Mouse (Mus musculus): ENCODE results near the gene Kdm1b. TPM values are rescaled to one million over a fixed set of nuclear protein-coding genes. Genes with fewer than 3 reads are reported as not detected.

Gene Kdm1b
- polyA plus RNA-seq (2015; fragmentation: Nextera tagmentation; extraction: Ambion mirVana), result 14.5 and 15.4 TPM in 2 replicates

GRCm38 (mm10) chr13:47043030-47043680 lies at the start of gene Kdm1b:
Kdm1b (plus strand) TSS chr13:47043499.
- H3K4me1 ChIP-seq (ENCODE audit: insufficient read depth, low read length), result peaks cover 14% of the 10 kb centered on the region
- no peaks in the 10 kb centered on the region for H3K36me3 ChIP-seq (ENCODE audit: insufficient read depth, low read length)
- WGBS, result under 1% methylated on average over 43 of the region's 48 CpGs
- peak within 1 kb of the TSS; percentile 73 for H3K27ac ChIP-seq (ENCODE audit: low read length)
- H3K4me2 ChIP-seq (replicated peaks; ENCODE audit: low read depth, low read length), result peak within 1 kb of the TSS; percentile 83
- ATAC-seq (ENCODE audit: low FRiP score, low TSS enrichment), result peak; percentile 97
- peak within 1 kb of the TSS; percentile 73 for H3K4me3 ChIP-seq (ENCODE audit: low read length)
- H3K9me3 ChIP-seq (ENCODE audit: low read length), result no peaks in the 10 kb centered on the region
- no peaks in the 10 kb centered on the region for H3K27me3 ChIP-seq (ENCODE audit: insufficient read depth, low read length)
- H3K9ac ChIP-seq (replicated peaks; ENCODE audit: low read length), result peak within 1 kb of the TSS; percentile 74

GRCm38 (mm10) chr13:46997355-46997754 lies 45.9 kb upstream of the Kdm1b start:
- Histone ChIP-seq H3K4me2 (replicated peaks; ENCODE audit: low read depth, low read length) (no peak overlapping the region), H3K4me3 (ENCODE audit: low read length) (no peak overlapping the region), H3K9ac (replicated peaks; ENCODE audit: low read length) (no peak overlapping the region), H3K27ac (ENCODE audit: low read length) (no peak overlapping the region), H3K4me1 (ENCODE audit: insufficient read depth, low read length) (peaks cover 5% of the 10 kb centered on the region; the same call in 1 of the 2 replicates), H3K27me3 (ENCODE audit: insufficient read depth, low read length) (no peaks in the 10 kb centered on the region), H3K36me3 (ENCODE audit: insufficient read depth, low read length) (no peaks in the 10 kb centered on the region), H3K9me3 (ENCODE audit: low read length) (no peaks in the 10 kb centered on the region)
- no peak for ATAC-seq (ENCODE audit: low FRiP score, low TSS enrichment)
- 61% methylated on average over 4 of the region's 4 CpGs for WGBS

DNA sequence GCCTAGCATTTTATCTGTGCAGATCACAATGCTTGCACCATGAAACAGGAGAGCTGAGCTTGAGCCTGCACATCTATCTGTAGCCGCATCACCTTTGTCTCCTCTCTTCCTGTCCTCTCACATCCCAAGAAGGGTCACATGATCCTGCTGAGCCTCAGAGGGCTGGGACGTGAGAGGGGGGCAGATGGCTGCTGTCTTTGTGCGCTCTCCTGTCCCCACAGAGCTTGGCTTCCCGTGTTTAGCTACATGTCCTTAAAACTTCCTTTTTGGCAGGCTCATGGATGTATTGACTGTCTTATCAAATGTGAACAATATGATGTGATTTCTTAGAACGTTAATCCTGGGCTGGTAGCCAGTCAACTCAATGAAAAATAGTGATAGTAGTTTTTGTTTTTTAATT lies 43.8 kb upstream of the Kdm1b start:
- WGBS, result 46% methylated on average over 5 of the region's 5 CpGs
- Histone ChIP-seq H3K4me3 (ENCODE audit: low read length) (no peak overlapping the region), H3K36me3 (ENCODE audit: insufficient read depth, low read length) (no peaks in the 10 kb centered on the region), H3K4me2 (replicated peaks; ENCODE audit: low read depth, low read length) (no peak overlapping the region), H3K9me3 (ENCODE audit: low read length) (peaks cover 4% of the 10 kb centered on the region; the same call in 1 of the 2 replicates), H3K9ac (replicated peaks; ENCODE audit: low read length) (no peak overlapping the region), H3K27me3 (ENCODE audit: insufficient read depth, low read length) (no peaks in the 10 kb centered on the region), H3K27ac (ENCODE audit: low read length) (no peak overlapping the region), H3K4me1 (ENCODE audit: insufficient read depth, low read length) (no peaks in the 10 kb centered on the region)
- ATAC-seq (ENCODE audit: low FRiP score, low TSS enrichment), result no peak

DNA sequence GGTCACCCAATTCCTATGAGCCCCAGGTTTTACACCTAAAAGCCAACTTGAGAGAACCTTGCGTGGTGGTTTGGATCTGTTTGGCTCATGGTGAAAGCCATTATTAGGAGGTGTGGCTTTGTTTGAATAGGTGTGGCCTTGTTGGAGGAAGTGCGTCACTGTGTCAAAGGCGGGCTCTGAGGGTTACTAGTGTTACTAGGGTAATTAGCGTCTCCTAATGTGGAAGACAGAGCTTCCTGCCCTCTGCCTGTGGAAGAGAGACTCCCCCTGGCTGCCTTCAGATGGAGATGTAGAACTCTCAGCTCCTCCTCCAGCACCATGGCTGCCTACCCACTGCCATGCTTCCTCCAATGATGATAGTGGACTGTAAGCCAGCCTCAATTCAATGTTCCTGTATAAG lies 41.7 kb upstream of the Kdm1b start:
- Histone ChIP-seq H3K27me3 (ENCODE audit: insufficient read depth, low read length) (no peaks in the 10 kb centered on the region), H3K9ac (replicated peaks; ENCODE audit: low read length) (no peak overlapping the region), H3K4me2 (replicated peaks; ENCODE audit: low read depth, low read length) (no peak overlapping the region), H3K36me3 (ENCODE audit: insufficient read depth, low read length) (no peaks in the 10 kb centered on the region), H3K9me3 (ENCODE audit: low read length) (peaks cover 5% of the 10 kb centered on the region; the same call in 1 of the 2 replicates), H3K27ac (ENCODE audit: low read length) (no peak overlapping the region), H3K4me1 (ENCODE audit: insufficient read depth, low read length) (no peaks in the 10 kb centered on the region), H3K4me3 (ENCODE audit: low read length) (no peak overlapping the region)
- no peak for ATAC-seq (ENCODE audit: low FRiP score, low TSS enrichment)
- WGBS, result 89% methylated on average over 4 of the region's 4 CpGs

- H3K36me3 ChIP-seq (ENCODE audit: insufficient read depth, low read length), result no peaks in the 10 kb centered on the region
- H3K27ac ChIP-seq (ENCODE audit: low read length), result no peak overlapping the region
- 62% methylated on average over 10 of the region's 10 CpGs for WGBS
- H3K27me3 ChIP-seq (ENCODE audit: insufficient read depth, low read length), result 0 out of 2 replicates have a peak, but pooled peaks cover 5% of the 10 kb centered on the region
- H3K4me3 ChIP-seq (ENCODE audit: low read length), result peak overlapping the region; percentile 61
- peak overlapping the region; percentile 96 for H3K4me2 ChIP-seq (replicated peaks; ENCODE audit: low read depth, low read length)
- H3K9me3 ChIP-seq (ENCODE audit: low read length), result peaks cover 26% of the 10 kb centered on the region
- no peak for ATAC-seq (ENCODE audit: low FRiP score, low TSS enrichment)
- peak overlapping the region; percentile 68; the same call in 1 of the 2 replicates for H3K9ac ChIP-seq (replicated peaks; ENCODE audit: low read length)
- H3K4me1 ChIP-seq (ENCODE audit: insufficient read depth, low read length), result 0 out of 2 replicates have a peak, but pooled peaks cover 8% of the 10 kb centered on the region
These were observed 29.6 kb upstream of the Kdm1b start for GRCm38 (mm10) chr13:47013740-47014139.

DNA sequence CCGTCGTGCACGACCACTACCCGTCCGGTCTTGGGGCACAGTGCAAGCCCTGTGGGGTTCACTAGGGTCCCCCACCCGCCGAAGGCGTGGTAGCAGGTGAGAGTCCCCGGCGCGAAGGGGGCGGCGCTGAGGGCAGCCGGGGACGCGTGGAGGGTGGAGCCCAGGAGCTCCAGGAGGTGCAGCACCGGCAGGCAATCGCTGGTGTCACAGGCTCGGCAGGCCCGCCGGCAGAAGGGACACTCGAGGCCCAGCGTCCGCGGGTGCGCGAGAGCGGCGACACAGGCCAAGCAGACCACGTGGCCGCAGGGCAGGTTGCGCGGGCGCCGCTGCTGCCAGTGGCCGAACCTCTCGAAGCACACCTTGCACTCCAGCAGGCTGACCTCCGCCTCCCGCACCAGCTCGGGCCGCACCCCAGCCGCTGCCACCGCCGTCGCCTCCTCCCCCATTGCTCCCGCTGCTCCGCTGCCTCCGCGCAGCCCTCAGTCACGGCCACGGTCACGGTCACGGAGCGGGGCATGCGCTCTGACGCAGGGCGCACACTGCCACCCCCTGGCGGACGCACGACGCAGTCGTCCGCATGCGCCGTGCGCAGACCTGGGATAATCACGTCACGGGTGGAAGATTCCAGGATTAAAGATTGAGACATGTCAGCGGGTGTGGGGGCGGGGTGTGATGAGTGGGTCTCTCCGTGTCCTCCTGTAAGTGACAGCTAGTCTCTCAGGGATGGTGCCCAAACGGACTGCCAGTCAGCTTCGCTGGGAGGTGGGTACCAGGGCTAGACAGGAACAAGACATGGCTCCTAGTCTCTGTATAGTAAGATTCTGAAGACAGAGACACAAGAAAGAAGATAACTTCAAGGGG lies 28.7 kb upstream of the Kdm1b start, which contains the start of gene Nhlrc1:
Gene Nhlrc1, minus strand, starts transcription at position 517 of the 861 bp plus-strand sequence.
- Histone ChIP-seq H3K9ac (replicated peaks; ENCODE audit: low read length) (peak within 1 kb of the TSS; percentile 68), H3K36me3 (ENCODE audit: insufficient read depth, low read length) (no peaks in the 10 kb centered on the region), H3K4me1 (ENCODE audit: insufficient read depth, low read length) (0 out of 2 replicates have a peak, but pooled peaks cover 8% of the 10 kb centered on the region), H3K4me2 (replicated peaks; ENCODE audit: low read depth, low read length) (peak within 1 kb of the TSS; percentile 96), H3K27me3 (ENCODE audit: insufficient read depth, low read length) (0 out of 2 replicates have a peak, but pooled peaks cover 5% of the 10 kb centered on the region), H3K27ac (ENCODE audit: low read length) (no peak within 1 kb of the TSS), H3K4me3 (ENCODE audit: low read length) (peak within 1 kb of the TSS; percentile 61), H3K9me3 (ENCODE audit: low read length) (peaks cover 20% of the 10 kb centered on the region)
- WGBS, result 3% methylated on average over 61 of the region's 73 CpGs
- ATAC-seq (ENCODE audit: low FRiP score, low TSS enrichment), result peak; percentile 81

DNA sequence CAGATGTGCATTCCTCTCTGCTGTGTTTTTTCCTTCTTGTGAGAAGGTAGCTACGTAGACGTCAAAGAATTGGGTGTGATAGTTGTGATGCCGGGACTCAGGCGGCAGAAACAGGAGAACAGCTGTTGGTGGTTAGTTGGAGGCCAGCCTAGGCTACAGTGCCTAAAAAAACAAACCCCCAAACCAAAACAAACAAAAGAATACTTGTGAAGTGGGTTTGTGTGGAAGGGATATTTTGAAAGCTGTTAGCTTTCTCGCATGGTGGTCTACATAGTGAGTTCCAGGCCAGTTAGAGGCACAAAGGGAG lies 28.2 kb upstream of the Kdm1b start:
- Histone ChIP-seq H3K9ac (replicated peaks; ENCODE audit: low read length) (no peak overlapping the region), H3K4me2 (replicated peaks; ENCODE audit: low read depth, low read length) (peak overlapping the region; percentile 96), H3K27me3 (ENCODE audit: insufficient read depth, low read length) (0 out of 2 replicates have a peak, but pooled peaks cover 5% of the 10 kb centered on the region), H3K4me1 (ENCODE audit: insufficient read depth, low read length) (peaks cover 8% of the 10 kb centered on the region; the same call in 1 of the 2 replicates), H3K36me3 (ENCODE audit: insufficient read depth, low read length) (no peaks in the 10 kb centered on the region), H3K27ac (ENCODE audit: low read length) (no peak overlapping the region), H3K9me3 (ENCODE audit: low read length) (peaks cover 14% of the 10 kb centered on the region), H3K4me3 (ENCODE audit: low read length) (peak overlapping the region; percentile 61)
- no peak for ATAC-seq (ENCODE audit: low FRiP score, low TSS enrichment)
- WGBS, result 47% methylated on average over 5 of the region's 5 CpGs

DNA sequence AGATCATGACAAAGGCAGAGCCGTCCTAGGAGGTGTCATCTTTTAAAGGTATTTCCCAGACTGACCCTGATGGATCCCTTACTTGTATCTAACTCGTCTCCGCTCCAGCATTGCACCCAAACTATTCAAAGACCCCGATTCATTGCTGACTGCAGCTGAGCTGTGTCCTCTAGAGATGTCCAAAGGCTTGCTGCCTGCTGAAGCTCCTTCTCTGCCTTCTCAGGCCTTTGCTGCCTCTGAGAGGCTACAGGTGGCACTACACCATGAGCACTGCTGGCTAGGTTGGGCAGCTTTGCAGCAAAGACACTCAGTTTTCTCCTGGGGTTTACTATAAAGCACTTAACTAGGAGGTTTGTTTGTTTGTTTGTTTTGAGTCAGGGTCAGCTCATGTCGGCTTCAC lies 26.0 kb upstream of the Kdm1b start:
- H3K4me3 ChIP-seq (ENCODE audit: low read length), result no peak overlapping the region
- H3K27ac ChIP-seq (ENCODE audit: low read length), result no peak overlapping the region
- H3K36me3 ChIP-seq (ENCODE audit: insufficient read depth, low read length), result no peaks in the 10 kb centered on the region
- peaks cover 14% of the 10 kb centered on the region; the same call in 1 of the 2 replicates for H3K4me1 ChIP-seq (ENCODE audit: insufficient read depth, low read length)
- H3K9me3 ChIP-seq (ENCODE audit: low read length), result 0 out of 2 replicates have a peak, but pooled peaks cover 6% of the 10 kb centered on the region
- ATAC-seq (ENCODE audit: low FRiP score, low TSS enrichment), result no peak
- H3K27me3 ChIP-seq (ENCODE audit: insufficient read depth, low read length), result 0 out of 2 replicates have a peak, but pooled peaks cover 5% of the 10 kb centered on the region
- H3K4me2 ChIP-seq (replicated peaks; ENCODE audit: low read depth, low read length), result no peak overlapping the region
- WGBS, result 37% methylated on average over 5 of the region's 5 CpGs
- no peak overlapping the region for H3K9ac ChIP-seq (replicated peaks; ENCODE audit: low read length)

DNA sequence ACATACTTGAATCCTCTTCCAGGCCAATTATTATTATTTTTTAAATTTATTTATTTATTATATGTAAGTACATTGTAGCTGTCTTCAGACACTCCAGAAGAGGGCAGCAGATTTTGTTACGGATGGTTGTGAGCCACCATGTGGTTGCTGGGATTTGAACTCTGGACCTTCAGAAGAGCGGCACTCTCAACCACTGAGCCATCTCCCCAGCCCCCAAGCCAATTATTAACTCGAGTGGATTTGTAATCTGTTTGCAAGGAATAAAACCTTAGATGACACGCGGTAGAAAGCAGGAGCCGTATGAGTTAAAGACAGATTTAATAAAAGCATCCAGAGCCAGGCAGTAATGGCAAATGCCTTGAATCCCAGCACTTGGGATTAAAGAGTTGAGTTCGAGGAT lies 23.5 kb upstream of the Kdm1b start:
- H3K36me3 ChIP-seq (ENCODE audit: insufficient read depth, low read length), result no peaks in the 10 kb centered on the region
- H3K27ac ChIP-seq (ENCODE audit: low read length), result no peak overlapping the region
- no peaks in the 10 kb centered on the region for H3K27me3 ChIP-seq (ENCODE audit: insufficient read depth, low read length)
- H3K4me1 ChIP-seq (ENCODE audit: insufficient read depth, low read length), result peaks cover 11% of the 10 kb centered on the region; the same call in 1 of the 2 replicates
- H3K4me2 ChIP-seq (replicated peaks; ENCODE audit: low read depth, low read length), result no peak overlapping the region
- WGBS, result 84% methylated on average over 7 of the region's 7 CpGs
- no peak overlapping the region for H3K9ac ChIP-seq (replicated peaks; ENCODE audit: low read length)
- H3K4me3 ChIP-seq (ENCODE audit: low read length), result no peak overlapping the region
- ATAC-seq (ENCODE audit: low FRiP score, low TSS enrichment), result no peak
- H3K9me3 ChIP-seq (ENCODE audit: low read length), result no peaks in the 10 kb centered on the region
